Mouse (Mus musculus) neural tube, embryonic 13.5 days (tissue): ENCODE results near the gene 2700097O09Rik. TPM values are rescaled to one million over a fixed set of nuclear protein-coding genes. Genes with fewer than 3 reads are reported as not detected.

Experiments
- ATAC-seq: fragments of 200-750 bp; cut with Nextera tagmentation; 2 replicates; pipeline ENCODE4 v1.8.0; 2017; ENCODE audit warnings: low read depth, mild to moderate bottlenecking, moderate TSS enrichment, moderate library complexity
- H3K27ac ChIP-seq: fragments of 300-500 bp; sonication (generic); replicated peaks from 2 replicates; pipeline ENCODE4 v1.5.1; 2015; ENCODE audit warnings: moderate library complexity, mild to moderate bottlenecking, inconsistent platforms
- H3K27me3 ChIP-seq: fragments of 300-500 bp; sonication (generic); 2 replicates; pipeline ENCODE4 v1.6.1; 2015; ENCODE audit warnings: mild to moderate bottlenecking, inconsistent platforms
- H3K36me3 ChIP-seq: fragments of 300-500 bp; sonication (generic); 2 replicates; pipeline ENCODE4 v1.6.1; 2015; ENCODE audit warnings: mild to moderate bottlenecking, inconsistent platforms
- H3K4me1 ChIP-seq: fragments of 300-500 bp; sonication (generic); replicated peaks from 2 replicates; pipeline ENCODE4 v1.6.1; 2015; ENCODE audit warnings: inconsistent platforms
- H3K4me2 ChIP-seq: fragments of 300-500 bp; sonication (generic); 2 replicates; pipeline ENCODE4 v1.6.1; 2015; ENCODE audit warnings: inconsistent platforms, mild to moderate bottlenecking, moderate library complexity
- H3K4me3 ChIP-seq: fragments of 300-500 bp; sonication (generic); 2 replicates; pipeline ENCODE4 v1.5.1; 2015; ENCODE audit warnings: mild to moderate bottlenecking, inconsistent platforms
- H3K9ac ChIP-seq: fragments of 300-500 bp; sonication (generic); 2 replicates; pipeline ENCODE4 v1.6.1; 2015; ENCODE audit warnings: moderate library complexity, mild to moderate bottlenecking, inconsistent platforms
- H3K9me3 ChIP-seq: fragments of 300-500 bp; sonication (generic); 2 replicates; pipeline ENCODE4 v1.6.1; 2016; ENCODE audit warnings: inconsistent platforms
- WGBS: fragments of 180-500 bp; shearing (Covaris S2); methylation state at CpG from one replicate; pipeline ENCODE4 v1.1.7; 2015; 5-methylcytosine and 5-hydroxymethylcytosine counted together
- polyA plus RNA-seq: library from polyadenylated mRNA; unstranded; fragments of >200 nt; fragmentation: Nextera tagmentation; extraction: Ambion mirVana; gene quantifications from 2 replicates; pipeline ENCODE4 v1.2.1, GENCODE M21; 2015

Gene 2700097O09Rik
- polyA plus RNA-seq, 1 experiment from 2014 or later: 33.9 TPM

GRCm38 (mm10) chr12:54999016-54999690 lies 80.8 kb downstream of the 2700097O09Rik start:
- Histone ChIP-seq H3K4me2 (no peak overlapping the region), H3K27me3 (no peaks in the 10 kb centered on the region), H3K9me3 (no peaks in the 10 kb centered on the region), H3K36me3 (no peaks in the 10 kb centered on the region), H3K4me1 (no peaks in the 10 kb centered on the region), H3K4me3 (no peak overlapping the region), H3K9ac (no peak overlapping the region), H3K27ac (no peak overlapping the region)
- ATAC-seq: no peak
- WGBS: 86% methylated on average over 14 of the region's 14 CpGs

GRCm38 (mm10) chr12:54998411-54998810 lies 81.5 kb downstream of the 2700097O09Rik start:
- Histone ChIP-seq H3K27me3 (no peaks in the 10 kb centered on the region), H3K4me2 (no peak overlapping the region), H3K4me3 (no peak overlapping the region), H3K9ac (no peak overlapping the region), H3K4me1 (no peaks in the 10 kb centered on the region), H3K27ac (no peak overlapping the region), H3K9me3 (no peaks in the 10 kb centered on the region), H3K36me3 (no peaks in the 10 kb centered on the region)
- 83% methylated on average over 5 of the region's 5 CpGs for WGBS
- ATAC-seq: no peak

GRCm38 (mm10) chr12:54996979-54997474 lies 82.9 kb downstream of the 2700097O09Rik start:
- no peaks in the 10 kb centered on the region for H3K27me3 ChIP-seq
- WGBS: 90% methylated on average over 6 of the region's 6 CpGs

GRCm38 (mm10) chr12:54995965-54996364 lies 83.9 kb downstream of the 2700097O09Rik start:
- H3K9me3 ChIP-seq: no peaks in the 10 kb centered on the region
- no peak for ATAC-seq
- H3K4me2 ChIP-seq: no peak overlapping the region
- no peaks in the 10 kb centered on the region for H3K36me3 ChIP-seq
- H3K4me3 ChIP-seq: no peak overlapping the region
- H3K9ac ChIP-seq: no peak overlapping the region
- H3K27me3 ChIP-seq: no peaks in the 10 kb centered on the region
- no peaks in the 10 kb centered on the region for H3K4me1 ChIP-seq
- 81% methylated on average over 3 of the region's 3 CpGs for WGBS
- H3K27ac ChIP-seq: no peak overlapping the region

More at GRCm38 (mm10) chr12:54996979-54997474, 82.9 kb downstream of the 2700097O09Rik start:
- Histone ChIP-seq H3K27ac (no peak overlapping the region), H3K4me2 (no peak overlapping the region), H3K9me3 (no peaks in the 10 kb centered on the region), H3K4me3 (no peak overlapping the region), H3K4me1 (no peaks in the 10 kb centered on the region), H3K36me3 (no peaks in the 10 kb centered on the region), H3K9ac (no peak overlapping the region)
- ATAC-seq: no peak

Other genes starting within 250 kb of the 2700097O09Rik start
- gene Cfl2, start 217.2 kb downstream of the 2700097O09Rik start, polyA plus RNA-seq: 370 and 394 TPM in 2 replicates
- not detected in 2 replicates for gene Gm20403, start 93.6 kb downstream of the 2700097O09Rik start, polyA plus RNA-seq
- gene Baz1a, start 65.8 kb downstream of the 2700097O09Rik start, polyA plus RNA-seq: 11.5 and 13.2 TPM in 2 replicates
- gene Srp54a, start 152 bp upstream of the 2700097O09Rik start, polyA plus RNA-seq: 193 and 210 TPM in 2 replicates
- 48.1 and 49.9 TPM in 2 replicates for gene Fam177a, start 44.4 kb upstream of the 2700097O09Rik start, polyA plus RNA-seq
- gene Srp54b, start 75.0 kb upstream of the 2700097O09Rik start, polyA plus RNA-seq: 65.0 and 67.9 TPM in 2 replicates
- not detected in 2 replicates for gene 1700047I17Rik2, start 119.5 kb upstream of the 2700097O09Rik start, polyA plus RNA-seq
- 83.2 and 88.1 TPM in 2 replicates for gene Srp54c, start 150.1 kb upstream of the 2700097O09Rik start, polyA plus RNA-seq
- gene 1110008L16Rik, start 219.5 kb upstream of the 2700097O09Rik start, polyA plus RNA-seq: 9.7 and 11.8 TPM in 2 replicates
- gene Ppp2r3c, start 222.9 kb upstream of the 2700097O09Rik start, polyA plus RNA-seq: 25.6 and 27.2 TPM in 2 replicates